In the genomic region with DNA sequence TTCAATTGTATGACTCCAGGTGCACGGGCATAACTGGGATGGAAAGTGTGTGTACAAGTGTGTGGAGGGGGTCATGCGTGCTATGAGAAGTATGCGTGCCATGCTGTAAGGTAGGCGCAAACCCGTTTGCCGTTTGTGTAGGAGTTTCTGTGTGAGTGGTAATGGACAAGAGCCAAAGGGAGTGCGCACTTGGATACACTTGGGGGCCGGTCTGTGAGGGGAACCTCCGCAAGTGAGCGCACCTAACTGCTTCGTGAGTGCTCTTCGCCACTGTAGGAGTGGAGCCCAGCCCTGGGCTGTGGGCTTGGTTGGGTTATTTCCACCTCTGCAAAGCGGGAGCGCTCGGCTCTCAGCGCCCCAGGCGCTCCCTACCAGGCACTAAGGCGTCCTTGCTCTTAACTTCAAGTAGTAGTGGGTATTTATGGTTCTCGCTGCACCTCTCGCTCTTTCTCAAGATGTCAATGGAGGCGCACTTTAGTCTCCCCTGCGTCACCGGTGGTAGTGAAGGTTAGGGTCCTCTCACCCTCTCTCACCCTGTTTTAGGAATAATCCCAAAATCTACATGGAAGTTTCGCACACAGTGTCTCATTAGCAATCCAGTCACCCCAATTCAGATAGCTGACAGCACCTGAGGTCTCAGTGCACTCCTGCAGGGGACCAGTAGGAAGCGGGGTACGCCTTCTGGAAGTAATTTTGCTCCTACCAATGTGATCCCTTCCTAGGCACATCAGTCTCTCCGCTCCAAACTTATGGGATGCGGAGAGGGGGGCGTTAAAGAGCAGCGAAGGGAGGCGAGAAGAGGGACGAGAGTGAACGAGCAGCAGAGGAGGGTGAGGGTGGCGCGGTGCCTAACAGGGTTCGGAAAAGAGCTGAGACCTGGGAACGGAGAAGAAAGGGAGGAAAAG, we compare ENCODE assay signal across 8 mouse cellular contexts. TPM values are rescaled to one million over a fixed set of nuclear protein-coding genes. Genes with fewer than 3 reads are reported as not detected.
DNase-seq lines count a peak whose midpoint lies in the region; ATAC-seq and TF ChIP-seq lines count a peak whose summit lies in the region.

No protein-coding gene starts in this region.

- DNase-seq in heart, adult 9 months (ENCODE audit: low spot score in 2 of 2), result peak; percentile 51 to 52
- no peak for DNase-seq in heart, adult 11 months
- DNase-seq in cerebellum, postnatal 25 days, result peak; percentile 65 to 78
- no peak for DNase-seq in heart, postnatal 0 days (ENCODE audit: low spot score)
- peak; percentile 48 to 70 for DNase-seq in kidney, postnatal 4 days
- DNase-seq in midbrain, embryonic 11.5 days (ENCODE audit: low spot score, missing footprints), result peak; percentile 98
- peak; percentile 62 to 63 for DNase-seq in thymus, postnatal 36 days

- peak overlapping the region; percentile 80 for H3K4me3 ChIP-seq in E14TG2a.4 (replicated peaks; ENCODE audit: low read length)
- peak overlapping the region; percentile 89 for H3K4me3 ChIP-seq in heart, postnatal 0 days (ENCODE audit: low read depth, low read length)
- H3K4me3 ChIP-seq in midbrain, embryonic 11.5 days (ENCODE audit: low read depth, low read length), result peak overlapping the region; percentile 99

- no peak for TF ChIP-seq CTCF in E14TG2a.4 (conservative IDR thresholded peaks at IDR 0.05; ENCODE audit: low read length)
- no peak for TF ChIP-seq CTCF in heart, postnatal 0 days (IDR thresholded peaks at IDR 0.05; ENCODE audit: low read depth)

- H3K9ac ChIP-seq in heart, postnatal 0 days (replicated peaks; ENCODE audit: low read depth, low read length), result peak overlapping the region; percentile 90
- peak overlapping the region; percentile 100 for H3K9ac ChIP-seq in midbrain, embryonic 11.5 days (ENCODE audit: low read length)

- H3K4me2 ChIP-seq in heart, postnatal 0 days (ENCODE audit: low read depth, low read length), result peak overlapping the region; percentile 89
- peak overlapping the region; percentile 93 for H3K4me2 ChIP-seq in midbrain, embryonic 11.5 days

- H3K27me3 ChIP-seq in E14TG2a.4 (ENCODE audit: insufficient read depth, low read length), result peaks cover 89% of the 10 kb centered on the region
- H3K27me3 ChIP-seq in heart, postnatal 0 days (ENCODE audit: control insufficient read depth, insufficient read depth, low read length), result no peaks in the 10 kb centered on the region
- no peaks in the 10 kb centered on the region for H3K27me3 ChIP-seq in midbrain, embryonic 11.5 days (ENCODE audit: control insufficient read depth, insufficient read depth, low read length)

- H3K36me3 ChIP-seq in E14TG2a.4 (ENCODE audit: insufficient read depth, low read length), result no peaks in the 10 kb centered on the region
- H3K36me3 ChIP-seq in heart, postnatal 0 days (replicated peaks; ENCODE audit: control insufficient read depth, insufficient read depth, low read length), result no peaks in the 10 kb centered on the region
- H3K36me3 ChIP-seq in midbrain, embryonic 11.5 days (ENCODE audit: control insufficient read depth, insufficient read depth, low read length), result no peaks in the 10 kb centered on the region

- TF ChIP-seq EP300 in heart, postnatal 0 days (IDR thresholded peaks at IDR 0.05; ENCODE audit: low read depth), result no peak

- under 1% methylated on average over 37 of the region's 37 CpGs for WGBS in heart, postnatal 0 days
- WGBS in midbrain, embryonic 11.5 days, result under 1% methylated on average over 37 of the region's 37 CpGs

- no peaks in the 10 kb centered on the region for H3K9me3 ChIP-seq in E14TG2a.4 (ENCODE audit: low read length)
- H3K9me3 ChIP-seq in heart, postnatal 0 days (replicated peaks; ENCODE audit: control insufficient read depth, low read length), result no peaks in the 10 kb centered on the region
- no peaks in the 10 kb centered on the region for H3K9me3 ChIP-seq in midbrain, embryonic 11.5 days (ENCODE audit: control insufficient read depth, low read length)

- no peak for ATAC-seq in heart, postnatal 0 days (ENCODE audit: insufficient read depth, low read depth)
- peak; percentile 20; the same call in 1 of the 2 replicates for ATAC-seq in midbrain, embryonic 11.5 days (ENCODE audit: low FRiP score)

- peak overlapping the region; percentile 100 for H3K27ac ChIP-seq in heart, postnatal 0 days (ENCODE audit: low read depth)
- H3K27ac ChIP-seq in midbrain, embryonic 11.5 days (ENCODE audit: low read depth, low read length), result peak overlapping the region; percentile 99

- H3K4me1 ChIP-seq in E14TG2a.4 (replicated peaks; ENCODE audit: low read depth, low read length), result peaks cover 55% of the 10 kb centered on the region
- peaks cover 17% of the 10 kb centered on the region for H3K4me1 ChIP-seq in heart, postnatal 0 days (ENCODE audit: control insufficient read depth, insufficient read depth)
- H3K4me1 ChIP-seq in midbrain, embryonic 11.5 days (ENCODE audit: control insufficient read depth, insufficient read depth, low read length), result peaks cover 37% of the 10 kb centered on the region

RNA-seq across cellular contexts. Expression of a gene that starts 0.6 kb away (rescaled TPM):
- 41.0 and 47.8 TPM in 2 replicates for total RNA-seq in heart, postnatal 0 days (2014; rRNA removed; ENCODE audit: low replicate concordance)
- polyA plus RNA-seq in heart, postnatal 0 days (2015; fragmentation: Nextera tagmentation; extraction: Ambion mirVana), result 12.4 and 13.8 TPM in 2 replicates
- 47.7 and 51.5 TPM in 2 replicates for polyA plus RNA-seq in midbrain, embryonic 11.5 days (2014; fragmentation: Nextera tagmentation; extraction: Ambion mirVana)

Comparison
In these comparisons a context has a peak if more than half of its experiments do, and no peak if none do; other contexts are left out.
1. DNase-seq: peak in heart, adult 9 months (2 of 2), cerebellum, postnatal 25 days (2 of 2), kidney, postnatal 4 days (2 of 2), midbrain, embryonic 11.5 days (single experiment) and thymus, postnatal 36 days (2 of 2); none in heart, adult 11 months (single experiment) and heart, postnatal 0 days (single experiment).
2. Peak in every context shown above with its lines, with median percentiles within 50 percentile points of each other: H3K4me3 ChIP-seq.